Mouse (Mus musculus): ENCODE data around the gene Bmper. TPM values are rescaled to one million over a fixed set of nuclear protein-coding genes. Genes with fewer than 3 reads are reported as not detected.

The Bmper gene
- polyA plus RNA-seq, 1 experiment from 2014 or later: 4.0 TPM

DNA sequence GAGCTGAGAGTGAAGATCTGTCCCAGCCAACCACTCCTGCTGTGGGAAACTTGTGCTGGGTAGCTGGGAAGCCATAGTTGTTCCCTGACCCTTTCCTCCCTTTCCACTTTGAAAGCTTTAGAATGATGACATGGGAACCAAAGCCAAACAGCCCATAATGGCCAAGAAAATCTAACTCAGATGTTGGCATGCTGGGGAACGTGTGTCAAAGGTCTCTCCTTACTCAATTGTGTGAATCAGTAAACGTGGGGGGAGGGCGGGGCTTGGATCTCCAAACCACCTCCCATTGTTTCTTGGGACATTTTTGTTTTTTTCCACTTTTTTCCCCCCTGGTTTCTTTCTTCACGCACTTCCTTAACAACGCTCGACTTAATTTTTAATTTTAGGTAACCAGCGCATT lies 40.0 kb downstream of the Bmper start:
- no peak overlapping the region for H3K9ac ChIP-seq (ENCODE audit: low read length)
- no peak for ATAC-seq (ENCODE audit: low FRiP score, low TSS enrichment)
- DNase-seq (ENCODE audit: low spot score): no peak
- H3K27ac ChIP-seq (replicated peaks): no peak overlapping the region
- H3K9me3 ChIP-seq (ENCODE audit: control insufficient read depth, low read length): no peaks in the 10 kb centered on the region
- H3K4me2 ChIP-seq (replicated peaks; ENCODE audit: low read depth): no peak overlapping the region
- WGBS: 77% methylated on average over 7 of the region's 7 CpGs
- TF ChIP-seq EP300 (optimal IDR thresholded peaks at IDR 0.05) (no peak), CTCF (IDR thresholded peaks at IDR 0.05; ENCODE audit: low read depth) (no peak)
- no peaks in the 10 kb centered on the region for H3K27me3 ChIP-seq (ENCODE audit: control insufficient read depth, insufficient read depth, low read length)
- H3K4me1 ChIP-seq (replicated peaks; ENCODE audit: control insufficient read depth, insufficient read depth): no peaks in the 10 kb centered on the region
- no peak overlapping the region for H3K4me3 ChIP-seq (ENCODE audit: low read depth, low read length)
- H3K36me3 ChIP-seq (ENCODE audit: control insufficient read depth, insufficient read depth, low read length): no peaks in the 10 kb centered on the region

GRCm38 (mm10) chr9:23264471-23264870 lies 41.6 kb downstream of the Bmper start:
- no peaks in the 10 kb centered on the region for H3K36me3 ChIP-seq (ENCODE audit: control insufficient read depth, insufficient read depth, low read length)
- H3K27ac ChIP-seq (replicated peaks): no peak overlapping the region
- H3K4me2 ChIP-seq (replicated peaks; ENCODE audit: low read depth): no peak overlapping the region
- no peak overlapping the region for H3K4me3 ChIP-seq (ENCODE audit: low read depth, low read length)
- WGBS: 71% methylated on average over 4 of the region's 4 CpGs
- DNase-seq (ENCODE audit: low spot score) (no peak), ATAC-seq (ENCODE audit: low FRiP score, low TSS enrichment) (no peak)
- no peaks in the 10 kb centered on the region for H3K9me3 ChIP-seq (ENCODE audit: control insufficient read depth, low read length)
- H3K9ac ChIP-seq (ENCODE audit: low read length): no peak overlapping the region
- no peaks in the 10 kb centered on the region for H3K27me3 ChIP-seq (ENCODE audit: control insufficient read depth, insufficient read depth, low read length)
- H3K4me1 ChIP-seq (replicated peaks; ENCODE audit: control insufficient read depth, insufficient read depth): no peaks in the 10 kb centered on the region
- TF ChIP-seq EP300 (optimal IDR thresholded peaks at IDR 0.05) (no peak), CTCF (IDR thresholded peaks at IDR 0.05; ENCODE audit: low read depth) (no peak)

DNA sequence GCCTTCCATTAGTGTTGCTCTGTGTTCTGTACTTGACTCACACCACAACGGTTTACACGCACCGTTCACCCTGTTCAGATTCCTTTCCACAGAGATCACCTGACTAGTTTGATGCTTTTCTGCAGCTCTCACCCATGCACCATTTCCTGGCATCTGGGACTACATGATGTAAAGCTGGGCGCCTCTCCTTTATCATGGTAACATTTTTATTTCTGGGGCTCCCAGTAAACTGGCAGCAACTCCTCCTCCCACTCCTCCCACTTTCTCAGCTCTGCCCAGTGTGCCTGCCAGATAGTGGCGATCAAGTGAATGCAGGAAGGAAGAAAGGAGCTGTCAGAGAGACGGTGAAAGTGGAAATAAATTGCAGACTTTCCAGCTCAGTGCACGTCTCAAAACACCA lies 45.7 kb downstream of the Bmper start:
- no peak for DNase-seq (ENCODE audit: low spot score)
- 46% methylated on average over 7 of the region's 7 CpGs for WGBS
- H3K27ac ChIP-seq (replicated peaks): no peak overlapping the region
- TF ChIP-seq EP300 (optimal IDR thresholded peaks at IDR 0.05) (no peak), CTCF (IDR thresholded peaks at IDR 0.05; ENCODE audit: low read depth) (no peak)
- H3K9me3 ChIP-seq (ENCODE audit: control insufficient read depth, low read length): no peaks in the 10 kb centered on the region
- H3K9ac ChIP-seq (ENCODE audit: low read length): no peak overlapping the region
- H3K4me3 ChIP-seq (ENCODE audit: low read depth, low read length): no peak overlapping the region
- H3K36me3 ChIP-seq (ENCODE audit: control insufficient read depth, insufficient read depth, low read length): no peaks in the 10 kb centered on the region
- no peak overlapping the region for H3K4me2 ChIP-seq (replicated peaks; ENCODE audit: low read depth)
- peak; percentile 38; the same call in 1 of the 2 replicates for ATAC-seq (ENCODE audit: low FRiP score, low TSS enrichment)
- no peaks in the 10 kb centered on the region for H3K4me1 ChIP-seq (replicated peaks; ENCODE audit: control insufficient read depth, insufficient read depth)
- no peaks in the 10 kb centered on the region for H3K27me3 ChIP-seq (ENCODE audit: control insufficient read depth, insufficient read depth, low read length)

GRCm38 (mm10) chr9:23269087-23269486 lies 46.2 kb downstream of the Bmper start:
- Histone ChIP-seq H3K4me2 (replicated peaks; ENCODE audit: low read depth) (no peak overlapping the region), H3K36me3 (ENCODE audit: control insufficient read depth, insufficient read depth, low read length) (no peaks in the 10 kb centered on the region), H3K27ac (replicated peaks) (no peak overlapping the region), H3K9ac (ENCODE audit: low read length) (no peak overlapping the region), H3K9me3 (ENCODE audit: control insufficient read depth, low read length) (no peaks in the 10 kb centered on the region), H3K27me3 (ENCODE audit: control insufficient read depth, insufficient read depth, low read length) (no peaks in the 10 kb centered on the region), H3K4me3 (ENCODE audit: low read depth, low read length) (no peak overlapping the region), H3K4me1 (replicated peaks; ENCODE audit: control insufficient read depth, insufficient read depth) (no peaks in the 10 kb centered on the region)
- TF ChIP-seq EP300 (optimal IDR thresholded peaks at IDR 0.05) (no peak), CTCF (IDR thresholded peaks at IDR 0.05; ENCODE audit: low read depth) (no peak)
- WGBS: 62% methylated on average over 2 of the region's 2 CpGs
- no peak for ATAC-seq (ENCODE audit: low FRiP score, low TSS enrichment)
- no peak for DNase-seq (ENCODE audit: low spot score)

DNA sequence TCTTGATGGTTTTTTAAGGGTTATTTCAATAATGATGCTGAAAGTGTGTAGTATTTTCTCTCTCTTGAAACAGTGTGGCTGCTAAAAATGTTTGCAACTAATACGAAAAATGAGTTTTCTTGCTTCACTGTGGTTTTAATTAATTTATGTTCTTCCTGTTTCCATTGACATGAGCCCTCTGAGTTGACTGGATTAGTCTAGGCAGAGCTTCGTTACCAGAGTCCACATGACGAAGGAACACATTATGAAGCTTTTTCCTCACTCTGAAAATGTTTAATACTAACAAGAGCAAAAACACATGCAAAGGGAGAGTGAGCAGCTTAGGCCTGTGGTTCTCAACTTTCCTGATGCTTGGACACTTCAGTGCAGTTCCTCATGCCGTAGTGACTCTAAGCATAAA lies 53.4 kb downstream of the Bmper start:
- Histone ChIP-seq H3K27me3 (ENCODE audit: control insufficient read depth, insufficient read depth, low read length) (no peaks in the 10 kb centered on the region), H3K4me3 (ENCODE audit: low read depth, low read length) (no peak overlapping the region), H3K9ac (ENCODE audit: low read length) (no peak overlapping the region), H3K9me3 (ENCODE audit: control insufficient read depth, low read length) (no peaks in the 10 kb centered on the region), H3K36me3 (ENCODE audit: control insufficient read depth, insufficient read depth, low read length) (no peaks in the 10 kb centered on the region), H3K27ac (replicated peaks) (no peak overlapping the region), H3K4me2 (replicated peaks; ENCODE audit: low read depth) (no peak overlapping the region), H3K4me1 (replicated peaks; ENCODE audit: control insufficient read depth, insufficient read depth) (no peaks in the 10 kb centered on the region)
- no peak for ATAC-seq (ENCODE audit: low FRiP score, low TSS enrichment)
- no peak for TF ChIP-seq EP300 (optimal IDR thresholded peaks at IDR 0.05)
- DNase-seq (ENCODE audit: low spot score): no peak
- 82% methylated on average over 4 of the region's 4 CpGs for WGBS

DNA sequence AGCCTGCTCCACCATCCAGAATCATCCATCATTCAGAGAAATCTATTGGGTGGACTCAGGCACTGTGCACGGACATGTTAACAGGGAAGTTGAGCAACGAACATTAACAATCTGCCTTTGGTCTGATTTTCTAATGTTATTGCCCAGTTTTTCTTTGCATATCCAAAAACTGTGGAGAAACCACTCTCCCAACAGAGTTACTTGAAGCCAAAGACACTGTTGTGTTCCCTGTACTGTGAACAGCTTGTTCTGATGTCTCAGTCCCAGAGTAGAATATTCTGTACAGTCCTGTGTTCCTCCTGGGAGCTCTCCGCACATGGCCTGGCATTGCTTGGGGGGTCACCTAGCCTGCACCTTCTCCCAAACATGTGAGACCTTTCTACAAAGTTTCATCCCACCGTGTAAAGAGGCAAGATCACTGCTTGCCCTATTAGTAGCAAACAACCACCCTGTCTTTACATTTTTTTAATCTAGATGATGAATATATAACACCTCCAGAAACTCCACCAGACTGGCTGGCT lies 62.1 kb downstream of the Bmper start:
- Histone ChIP-seq H3K36me3 (ENCODE audit: control insufficient read depth, insufficient read depth, low read length) (no peaks in the 10 kb centered on the region), H3K9ac (ENCODE audit: low read length) (no peak overlapping the region), H3K4me2 (replicated peaks; ENCODE audit: low read depth) (no peak overlapping the region), H3K4me3 (ENCODE audit: low read depth, low read length) (no peak overlapping the region), H3K9me3 (ENCODE audit: control insufficient read depth, low read length) (no peaks in the 10 kb centered on the region), H3K27ac (replicated peaks) (no peak overlapping the region), H3K27me3 (ENCODE audit: control insufficient read depth, insufficient read depth, low read length) (no peaks in the 10 kb centered on the region), H3K4me1 (replicated peaks; ENCODE audit: control insufficient read depth, insufficient read depth) (no peaks in the 10 kb centered on the region)
- ATAC-seq (ENCODE audit: low FRiP score, low TSS enrichment) (no peak), DNase-seq (ENCODE audit: low spot score) (no peak)
- no peak for TF ChIP-seq EP300 (optimal IDR thresholded peaks at IDR 0.05)
- TF ChIP-seq CTCF (IDR thresholded peaks at IDR 0.05; ENCODE audit: low read depth): no peak
- WGBS: 50% methylated on average over 4 of the region's 4 CpGs

Measured in stomach, postnatal 0 days (tissue).